Mouse (Mus musculus) embryonic fibroblast, embryonic 13.5 days (primary cell): Measurements from ENCODE around the gene Gm43720.

Experiments
- CTCF ChIP-seq: IDR thresholded peaks from 2 replicates; pipeline ENCODE4 v1.5.1; 2011; ENCODE audit warnings: mild to moderate bottlenecking, control low read depth, low read length, moderate library complexity, borderline replicate concordance; ENCODE audit not compliant: insufficient read depth
- POLR2A ChIP-seq: IDR thresholded peaks from 2 replicates; pipeline ENCODE4 v1.6.1; 2011; ENCODE audit warnings: low read depth, mild to moderate bottlenecking, control low read depth, low read length, moderate library complexity

DNA sequence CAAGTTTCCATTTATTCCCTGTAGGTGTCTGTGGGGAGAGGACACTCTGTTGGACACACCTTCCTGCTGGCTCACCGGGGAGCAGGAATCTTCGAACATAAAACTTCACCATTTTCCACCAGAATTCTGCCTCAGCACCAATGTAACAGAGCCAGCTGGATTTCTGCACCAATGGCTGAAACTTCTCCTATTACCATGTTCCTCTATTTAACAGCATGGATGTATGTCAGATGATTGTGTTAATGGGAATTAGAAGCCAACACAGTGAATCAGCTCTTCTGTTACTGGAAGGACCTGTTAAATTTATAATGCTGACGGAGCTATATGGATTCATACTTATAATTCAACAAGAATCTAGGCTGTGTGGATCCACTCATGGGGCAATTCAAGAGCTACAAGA is 50.2 kb downstream of the Gm43720 start:
- TF ChIP-seq POLR2A (no peak), CTCF (no peak)
